Mouse (Mus musculus) erythroid progenitor cell, adult 5-6 weeks (primary cell): ENCODE data around the gene Pde4dip. TPM values are rescaled to one million over a fixed set of nuclear protein-coding genes. Genes with fewer than 3 reads are reported as not detected.

ENCODE experiments used
- ATAC-seq: replicated peaks from 2 replicates; pipeline ENCODE4 v1.8.0; 2016; ENCODE audit warnings: moderate number of reproducible peaks, mild to moderate bottlenecking, moderate TSS enrichment, inconsistent platforms; ENCODE audit not compliant: poor library complexity, low FRiP score, severe bottlenecking
- total RNA-seq, 2 experiments: library from RNA; stranded (forward) in 1 of 2; stranded (reverse) in 1 of 2; fragments of 150-400 nt in 1 of 2; fragments of 186-747, 209-891 nt in 1 of 2; gene quantifications; 2 replicates each; pipeline versions ENCODE4 v1.2.3 to v1.2.4; 2015 to 2017; ENCODE audit warnings: low replicate concordance in 2 of 2

The Pde4dip gene
- total RNA-seq, 2 experiments from 2014 or later: 1.3 to 1.8 TPM

- ATAC-seq: no peak
Measured at GRCm38 (mm10) chr3:97666154-97666553, 222.4 kb downstream of the Pde4dip start.

- no peak for ATAC-seq
Measured at GRCm38 (mm10) chr3:97665525-97665924, 223.0 kb downstream of the Pde4dip start.

GRCm38 (mm10) chr3:97661206-97661605 lies 227.3 kb downstream of the Pde4dip start:
- no peak for ATAC-seq

- no peak for ATAC-seq
Measured at GRCm38 (mm10) chr3:97659746-97660145, 228.8 kb downstream of the Pde4dip start.

GRCm38 (mm10) chr3:97658426-97659193 lies 229.9 kb downstream of the Pde4dip start:
- ATAC-seq: peak; percentile 18; the same call in 1 of the 2 replicates

GRCm38 (mm10) chr3:97657655-97658411 lies 230.7 kb downstream of the Pde4dip start, which contains the start of gene Prkab2:
Gene Prkab2, plus strand, starts transcription at chr3:97658193.
- peak; percentile 93 for ATAC-seq

GRCm38 (mm10) chr3:97654901-97655300 lies 233.6 kb downstream of the Pde4dip start:
- no peak for ATAC-seq

GRCm38 (mm10) chr3:97653781-97654180 lies 234.7 kb downstream of the Pde4dip start:
- no peak for ATAC-seq

GRCm38 (mm10) chr3:97651604-97652003 lies 236.9 kb downstream of the Pde4dip start:
- ATAC-seq: no peak

- no peak for ATAC-seq
Measured at GRCm38 (mm10) chr3:97649469-97649868, 239.0 kb downstream of the Pde4dip start.

GRCm38 (mm10) chr3:97649022-97649421 lies 239.5 kb downstream of the Pde4dip start:
- no peak for ATAC-seq

GRCm38 (mm10) chr3:97648518-97648917 lies 240.0 kb downstream of the Pde4dip start:
- no peak for ATAC-seq

- ATAC-seq: no peak
Measured at GRCm38 (mm10) chr3:97642001-97642400, 246.5 kb downstream of the Pde4dip start.

GRCm38 (mm10) chr3:97641396-97641795 lies 247.1 kb downstream of the Pde4dip start:
- ATAC-seq: no peak

Other genes with a start within 250 kb of the Pde4dip start
- gene Prkab2, start 230.5 kb downstream of the Pde4dip start, total RNA-seq (2015; ENCODE audit: low replicate concordance): 0.36 and 0.42 TPM in 2 replicates
- gene Prkab2, start 230.5 kb downstream of the Pde4dip start, total RNA-seq (2017; ENCODE audit: low replicate concordance): 0.38 and 0.64 TPM in 2 replicates
- gene Gm17651, start 214.0 kb downstream of the Pde4dip start, total RNA-seq (2015; ENCODE audit: low replicate concordance): not detected in 2 replicates
- not detected in 2 replicates for gene Gm17651, start 214.0 kb downstream of the Pde4dip start, total RNA-seq (2017; ENCODE audit: low replicate concordance)
- 23.5 and 38.2 TPM in 2 replicates for gene Sec22b, start 12.5 kb upstream of the Pde4dip start, total RNA-seq (2015; ENCODE audit: low replicate concordance)
- 8.7 and 31.7 TPM in 2 replicates for gene Sec22b, start 12.5 kb upstream of the Pde4dip start, total RNA-seq (2017; ENCODE audit: low replicate concordance)
- 16.3 and 16.6 TPM in 2 replicates for gene Notch2, start 124.8 kb upstream of the Pde4dip start, total RNA-seq (2015; ENCODE audit: low replicate concordance)
- 11.0 and 18.5 TPM in 2 replicates for gene Notch2, start 124.8 kb upstream of the Pde4dip start, total RNA-seq (2017; ENCODE audit: low replicate concordance)